Mouse (Mus musculus) heart, adult 2 months (tissue): ENCODE data around the gene Ccdc160. TPM values are rescaled to one million over a fixed set of nuclear protein-coding genes. Genes with fewer than 3 reads are reported as not detected.

ENCODE experiments used
- DNase-seq, 2 experiments: peaks; one replicate each; pipeline ENCODE4 v3.0.0; 2021
- H3K27ac ChIP-seq: fragments of 200-600 bp; 2 replicates; pipeline ENCODE4 v1.8.1; 2022
- H3K27me3 ChIP-seq: fragments of 200-500 bp; 2 replicates; pipeline ENCODE4 v1.6.1; 2012; ENCODE audit warnings: mild to moderate bottlenecking, low read length, inconsistent platforms, mixed read lengths; ENCODE audit not compliant: control insufficient read depth, insufficient read depth
- H3K36me3 ChIP-seq: fragments of 200-500 bp; 2 replicates; pipeline ENCODE4 v1.6.1; 2012; ENCODE audit warnings: low read length, inconsistent platforms; ENCODE audit not compliant: control insufficient read depth, insufficient read depth
- H3K4me1 ChIP-seq: fragments of 200-500 bp; 2 replicates; pipeline ENCODE4 v1.6.1; 2011; ENCODE audit warnings: low read length; ENCODE audit not compliant: control insufficient read depth, insufficient read depth
- H3K4me3 ChIP-seq: fragments of 200-600 bp; 2 replicates; pipeline ENCODE4 v1.8.1; 2022
- H3K79me2 ChIP-seq: fragments of 200-500 bp; replicated peaks from 2 replicates; pipeline ENCODE4 v1.6.1; 2012; ENCODE audit warnings: mild to moderate bottlenecking, inconsistent platforms, low read length, moderate library complexity, mixed read lengths; ENCODE audit not compliant: control insufficient read depth, insufficient read depth
- H3K9ac ChIP-seq: fragments of 200-500 bp; 2 replicates; pipeline ENCODE4 v1.6.1; 2012; ENCODE audit warnings: low read depth, mild to moderate bottlenecking, control low read depth, inconsistent platforms, low read length, mixed read lengths
- CTCF ChIP-seq: fragments of 200-600 bp; IDR thresholded peaks from 2 replicates; pipeline ENCODE4 v1.8.1; 2022; ENCODE audit warnings: antibody characterized with exemption, mild to moderate bottlenecking, moderate library complexity
- EP300 ChIP-seq: fragments of 200-500 bp; IDR thresholded peaks from 2 replicates; pipeline ENCODE4 v1.6.1; 2011; ENCODE audit warnings: low read depth, low read length, control low read depth; ENCODE audit not compliant: insufficient read depth
- POLR2A ChIP-seq: fragments of 200-500 bp; IDR thresholded peaks from 2 replicates; pipeline ENCODE4 v1.6.1; 2011; ENCODE audit warnings: mild to moderate bottlenecking, low read depth, low read length, control low read depth; ENCODE audit not compliant: insufficient read depth
- WGBS: fragments of 180-500 bp; shearing (Covaris S2); methylation state at CpG from one replicate; pipeline ENCODE4 v1.1.7; 2018; 5-methylcytosine and 5-hydroxymethylcytosine counted together
- intact Hi-C: fragments of 180-260 bp; cut with DNase I; formaldehyde crosslinking; loops from one replicate; pipeline ENCODE4 v1.15.1; 2025
- microRNA-seq, 2 experiments: library from miRNA; unstranded; fragments of <30 nt; microRNA quantifications; one replicate each; pipeline ENCODE4 v1.2.0; 2021
- polyA plus RNA-seq: library from polyadenylated mRNA; depleted of rRNA; stranded (reverse); fragments of >200 nt; gene quantifications from 2 replicates; pipeline ENCODE4 v1.2.3, GENCODE M21; 2012; rRNA removed
- total RNA-seq, 2 experiments: library from RNA; stranded (reverse); gene quantifications; 2 replicates each; pipeline ENCODE4 v1.2.3; 2021

Gene Ccdc160
- total and polyA plus RNA-seq, 3 experiments: 0.42 TPM; not detected in 2

GRCm38 (mm10) chrX:52797031-52797625, 6.1 kb downstream of the Ccdc160 start:
- intact Hi-C loops: no loop called here
- Histone ChIP-seq H3K27ac (no peak overlapping the region), H3K4me1 (no peaks in the 10 kb centered on the region), H3K4me3 (no peak overlapping the region), H3K79me2 (no peaks in the 10 kb centered on the region), H3K36me3 (no peaks in the 10 kb centered on the region), H3K9ac (no peak overlapping the region), H3K27me3 (no peaks in the 10 kb centered on the region)
- DNase-seq: no peak
- TF ChIP-seq CTCF (no peak), POLR2A (no peak), EP300 (no peak)
- 55% methylated on average over 9 of the region's 9 CpGs for WGBS

- DNase-seq: no peak
- intact Hi-C loops: no loop called here
- WGBS: 63% methylated on average over 14 of the region's 14 CpGs
- H3K79me2 ChIP-seq: no peaks in the 10 kb centered on the region
- H3K36me3 ChIP-seq: no peaks in the 10 kb centered on the region
- H3K27me3 ChIP-seq: no peaks in the 10 kb centered on the region
- no peak overlapping the region for H3K27ac ChIP-seq
- H3K9ac ChIP-seq: no peak overlapping the region
- H3K4me3 ChIP-seq: no peak overlapping the region
- TF ChIP-seq CTCF (no peak), POLR2A (no peak), EP300 (no peak)
- H3K4me1 ChIP-seq: no peaks in the 10 kb centered on the region
Observed at GRCm38 (mm10) chrX:52798255-52798654, 7.3 kb downstream of the Ccdc160 start.

- intact Hi-C loops: no loop called here
- 34% methylated on average over 6 of the region's 6 CpGs for WGBS
- no peak for DNase-seq
- no peaks in the 10 kb centered on the region for H3K79me2 ChIP-seq
- H3K9ac ChIP-seq: no peak overlapping the region
- no peak for TF ChIP-seq POLR2A
- TF ChIP-seq EP300: no peak
- peak; percentile 38 for TF ChIP-seq CTCF
- no peak overlapping the region for H3K4me3 ChIP-seq
- no peaks in the 10 kb centered on the region for H3K36me3 ChIP-seq
- H3K4me1 ChIP-seq: no peaks in the 10 kb centered on the region
- no peaks in the 10 kb centered on the region for H3K27me3 ChIP-seq
- H3K27ac ChIP-seq: no peak overlapping the region
Observed at GRCm38 (mm10) chrX:52799566-52799965, 8.6 kb downstream of the Ccdc160 start.

- Histone ChIP-seq H3K36me3 (no peaks in the 10 kb centered on the region), H3K4me1 (no peaks in the 10 kb centered on the region), H3K79me2 (no peaks in the 10 kb centered on the region), H3K9ac (no peak overlapping the region), H3K4me3 (no peak overlapping the region), H3K27me3 (no peaks in the 10 kb centered on the region), H3K27ac (no peak overlapping the region)
- TF ChIP-seq CTCF: no peak
- TF ChIP-seq EP300: no peak
- TF ChIP-seq POLR2A: no peak
- no peak for DNase-seq
- intact Hi-C loops: no loop called here
- WGBS: 29% methylated on average over 3 of the region's 3 CpGs
Observed at GRCm38 (mm10) chrX:52819338-52819737, 28.3 kb downstream of the Ccdc160 start.

Small RNAs within 50 kb of the gene (microRNA-seq; reads per million reads assigned to microRNA genes)
- gene Mir106a (20.2 to 31.3 reads per million in 2 experiments), gene Mir18b (0 reads per million in 2 experiments), gene Mir19b-2 (0 reads per million in 2 experiments), gene Mir20b (15.7 to 16.6 reads per million in 2 experiments), gene Mir363 (3.1 to 7.9 reads per million in 2 experiments), gene Mir92-2 (260 to 457 reads per million in 2 experiments)

Other genes with a start within 250 kb of the Ccdc160 start
- gene Gpc3, start 177.2 kb upstream of the Ccdc160 start, total RNA-seq: 10 to 100 TPM; 13.2 to 14.8 TPM
- gene Gpc3, start 177.2 kb upstream of the Ccdc160 start, polyA plus RNA-seq: 11.9 and 24.6 TPM in 2 replicates
- gene Phf6, start 121.1 kb downstream of the Ccdc160 start, total RNA-seq: 1 to 10 TPM; 4.6 to 5.1 TPM
- 1.0 and 2.9 TPM in 2 replicates for gene Phf6, start 121.1 kb downstream of the Ccdc160 start, polyA plus RNA-seq
- gene Hprt, start 196.9 kb downstream of the Ccdc160 start, total RNA-seq: 10 to 100 TPM; 47.4 to 65.8 TPM
- 16.1 and 41.6 TPM in 2 replicates for gene Hprt, start 196.9 kb downstream of the Ccdc160 start, polyA plus RNA-seq